Mouse (Mus musculus): Measurements from ENCODE around the gene Ugt1a9.

DNA sequence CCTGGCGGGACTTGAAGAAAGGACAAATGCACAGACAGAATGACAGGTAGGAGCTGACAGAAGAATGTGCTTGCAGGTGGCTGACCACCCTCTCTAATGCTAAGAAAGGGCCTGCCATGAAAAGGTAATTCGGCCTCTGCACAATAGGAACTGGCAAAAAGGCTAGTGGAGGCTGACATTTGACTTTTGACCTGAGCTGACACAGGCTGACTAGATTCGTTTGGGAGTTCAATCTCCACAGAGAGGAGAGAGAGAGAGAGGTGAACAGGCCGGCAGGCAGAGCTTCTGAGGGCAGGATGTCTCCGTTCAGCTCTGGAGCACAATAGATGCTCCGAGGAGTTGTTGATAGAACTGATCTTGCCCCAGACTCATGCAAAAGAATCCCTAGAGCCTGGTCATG is 175.8 kb downstream of the Ugt1a9 start:
- TF ChIP-seq POLR2A (IDR thresholded peaks at IDR 0.05; ENCODE audit: borderline replicate concordance, control insufficient read depth, low read depth, low read length) (no peak), CTCF (IDR thresholded peaks at IDR 0.05; ENCODE audit: control insufficient read depth, insufficient read depth, low read length) (no peak)
